Mouse (Mus musculus): ENCODE results near the gene Esf1. TPM values are rescaled to one million over a fixed set of nuclear protein-coding genes. Genes with fewer than 3 reads are reported as not detected.
"Not testable (repeated sequence)": the region's sequence is repeated elsewhere in the genome, so short reads cannot be mapped to it uniquely, and the experiment has no call there.

Gene Esf1
- polyA plus RNA-seq, 1 experiment = 10.4 TPM

DNA sequence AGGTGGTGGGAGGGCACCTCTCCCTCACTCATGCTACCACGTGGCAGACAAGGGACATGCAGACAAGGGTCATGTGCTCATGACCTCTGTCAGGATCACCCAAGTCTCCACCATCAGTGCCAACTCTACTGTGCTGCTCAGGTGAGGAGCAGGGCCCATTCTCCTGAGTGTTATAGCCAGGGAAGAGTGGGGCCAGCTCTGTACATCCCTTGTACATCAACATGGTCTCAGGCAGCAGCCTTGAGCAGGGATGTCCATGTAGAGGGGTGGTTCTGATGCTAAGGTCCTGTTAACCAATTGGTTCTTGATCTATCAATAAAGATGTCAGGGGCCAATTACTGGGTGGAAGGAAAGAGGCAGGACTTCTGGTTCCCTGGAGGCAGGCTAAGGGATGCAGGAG lies 61.4 kb downstream of the Esf1 start:
- Histone ChIP-seq H3K4me3 (ENCODE audit: insufficient read depth, low read depth, low read length) (no peak overlapping the region), H3K4me1 (ENCODE audit: control insufficient read depth, insufficient read depth, insufficient read length, low read length) (no peaks in the 10 kb centered on the region), H3K27ac (replicated peaks; ENCODE audit: low read depth, low read length) (no peak overlapping the region)

DNA sequence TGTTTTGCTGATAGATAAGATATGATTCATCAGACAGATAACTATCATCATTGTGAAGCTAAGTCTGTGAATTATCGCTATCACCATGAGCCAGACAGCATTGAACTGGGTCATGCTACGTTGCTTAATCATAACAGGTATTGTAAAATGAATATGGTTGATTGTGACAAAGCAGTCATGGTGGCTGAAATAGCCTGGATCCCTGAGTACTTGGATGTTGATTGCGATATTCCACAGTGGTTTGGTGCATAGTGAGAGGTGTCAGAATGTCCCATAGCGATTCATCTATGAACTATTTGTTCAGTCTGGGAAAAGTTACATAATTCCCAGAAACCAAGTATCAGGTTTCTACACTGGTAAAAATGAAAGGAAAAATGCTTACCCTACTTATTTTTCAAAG lies 62.7 kb downstream of the Esf1 start:
- no peak overlapping the region for H3K27ac ChIP-seq (replicated peaks; ENCODE audit: low read depth, low read length)
- no peaks in the 10 kb centered on the region for H3K4me1 ChIP-seq (ENCODE audit: control insufficient read depth, insufficient read depth, insufficient read length, low read length)
- no peak overlapping the region for H3K4me3 ChIP-seq (ENCODE audit: insufficient read depth, low read depth, low read length)

DNA sequence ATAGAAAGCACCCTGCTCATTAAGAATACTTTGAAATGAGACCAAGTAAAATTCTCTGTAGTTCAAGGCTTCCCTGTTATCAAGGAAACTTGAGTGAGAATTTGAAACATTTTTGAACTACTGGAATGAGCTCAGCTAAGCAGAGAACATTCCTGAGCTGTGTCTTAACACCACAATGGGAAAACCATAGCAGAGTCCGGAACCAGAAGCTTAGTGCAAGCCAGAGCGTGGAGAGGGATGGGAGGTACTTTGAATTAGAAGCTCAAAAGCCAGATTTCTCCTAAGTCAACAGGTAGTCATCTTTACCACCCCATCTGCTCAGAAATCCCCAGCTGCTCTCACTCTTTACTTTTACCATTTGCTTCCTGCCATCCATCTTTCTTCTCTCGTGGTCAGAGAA lies 65.4 kb downstream of the Esf1 start:
- no peak overlapping the region for H3K27ac ChIP-seq (replicated peaks; ENCODE audit: low read depth, low read length)
- H3K4me3 ChIP-seq (ENCODE audit: insufficient read depth, low read depth, low read length) = no peak overlapping the region
- H3K4me1 ChIP-seq (ENCODE audit: control insufficient read depth, insufficient read depth, insufficient read length, low read length) = no peaks in the 10 kb centered on the region

DNA sequence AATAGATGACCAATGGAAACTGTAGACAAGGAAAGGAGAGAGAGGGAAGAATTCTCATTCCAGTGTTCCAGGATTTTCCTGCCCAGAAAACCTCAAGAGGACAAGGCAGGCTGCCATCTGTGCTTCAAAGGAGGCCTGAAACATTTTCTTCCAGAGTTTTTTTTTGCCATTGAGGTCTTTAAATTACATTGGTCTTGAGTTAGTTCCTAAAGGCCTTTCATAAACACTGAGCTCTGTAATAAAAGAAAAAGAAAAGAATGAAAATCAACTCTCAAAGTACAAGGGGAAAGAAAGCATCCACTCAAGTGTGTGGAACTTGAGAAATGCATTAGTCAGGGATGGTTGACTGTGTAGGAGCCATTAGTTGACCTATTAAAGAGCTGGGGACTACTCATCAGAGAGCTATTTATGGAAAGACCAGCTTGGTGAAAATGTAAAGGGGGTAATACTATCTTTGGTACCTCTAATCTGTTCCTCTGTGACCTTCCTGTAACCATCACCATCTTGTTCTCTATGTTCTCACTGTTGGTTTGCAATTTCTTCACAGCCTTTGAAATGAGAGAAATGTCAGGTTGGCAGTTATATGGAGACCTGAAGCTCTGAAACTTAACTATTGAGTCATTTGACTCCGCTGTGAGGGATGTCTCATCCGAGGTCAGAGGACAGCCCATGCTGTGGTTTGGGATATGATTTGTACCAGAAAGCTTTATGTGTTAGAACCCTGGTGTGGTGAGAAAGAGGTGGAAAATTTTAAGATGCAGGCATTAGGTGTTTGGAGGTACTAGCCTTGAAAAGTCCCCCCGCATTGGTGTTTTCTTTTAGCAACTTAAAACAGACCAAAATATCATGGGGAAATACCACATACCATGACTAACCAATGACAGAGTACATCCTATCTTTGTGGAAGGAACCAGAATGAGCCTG lies 69.6 kb downstream of the Esf1 start:
- Histone ChIP-seq H3K4me3 (ENCODE audit: insufficient read depth, low read depth, low read length) (no peak overlapping the region), H3K4me1 (ENCODE audit: control insufficient read depth, insufficient read depth, insufficient read length, low read length) (no peaks in the 10 kb centered on the region), H3K27ac (replicated peaks; ENCODE audit: low read depth, low read length) (no peak overlapping the region)

DNA sequence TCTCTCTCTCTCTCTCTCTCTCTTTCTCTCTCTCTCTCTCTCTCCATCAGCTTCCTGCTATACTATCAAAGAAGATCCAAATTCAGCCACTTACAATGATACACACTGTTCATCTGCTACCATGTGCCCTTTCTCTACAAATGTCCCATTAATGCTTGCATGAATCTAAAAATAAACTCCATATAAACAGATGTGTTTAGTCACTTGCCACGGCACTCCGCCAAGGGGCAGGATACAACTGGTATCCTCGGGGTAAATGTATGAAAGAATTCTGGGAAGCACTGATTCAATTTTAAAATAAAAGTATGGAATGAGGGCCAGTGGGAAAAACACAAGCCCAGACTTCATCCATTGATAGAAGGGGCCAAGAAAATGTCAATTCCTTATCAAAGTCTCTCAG lies 70.4 kb downstream of the Esf1 start:
- H3K4me1 ChIP-seq (ENCODE audit: control insufficient read depth, insufficient read depth, insufficient read length, low read length) = no peaks in the 10 kb centered on the region
- H3K27ac ChIP-seq (replicated peaks; ENCODE audit: low read depth, low read length) = no peak overlapping the region
- H3K4me3 ChIP-seq (ENCODE audit: insufficient read depth, low read depth, low read length) = no peak overlapping the region

DNA sequence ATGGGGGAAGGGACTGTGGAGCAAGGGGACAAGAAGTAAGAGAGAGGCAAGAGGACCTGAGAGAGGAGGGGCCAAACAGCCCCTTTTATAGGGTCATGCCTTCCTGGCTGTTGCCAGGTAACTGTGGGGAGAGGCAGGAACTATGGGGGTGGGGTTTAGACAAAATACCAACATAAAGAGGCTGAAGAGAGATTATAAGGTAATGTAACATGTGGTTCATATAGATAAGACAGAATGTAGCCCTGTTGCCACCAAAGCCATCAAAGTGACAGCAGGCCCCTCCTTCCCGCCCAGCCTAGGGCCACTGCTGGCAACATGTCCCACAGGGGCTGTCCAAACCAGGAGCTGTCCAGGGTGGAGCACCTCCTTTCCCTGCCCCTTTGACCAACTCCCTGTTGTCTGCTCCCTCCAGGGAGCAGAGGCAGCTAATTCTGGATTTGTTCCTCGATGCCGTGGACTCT lies 73.2 kb downstream of the Esf1 start:
- Histone ChIP-seq H3K4me1 (ENCODE audit: control insufficient read depth, insufficient read depth, insufficient read length, low read length) (no peaks in the 10 kb centered on the region), H3K4me3 (ENCODE audit: insufficient read depth, low read depth, low read length) (no peak overlapping the region), H3K27ac (replicated peaks; ENCODE audit: low read depth, low read length) (no peak overlapping the region)

DNA sequence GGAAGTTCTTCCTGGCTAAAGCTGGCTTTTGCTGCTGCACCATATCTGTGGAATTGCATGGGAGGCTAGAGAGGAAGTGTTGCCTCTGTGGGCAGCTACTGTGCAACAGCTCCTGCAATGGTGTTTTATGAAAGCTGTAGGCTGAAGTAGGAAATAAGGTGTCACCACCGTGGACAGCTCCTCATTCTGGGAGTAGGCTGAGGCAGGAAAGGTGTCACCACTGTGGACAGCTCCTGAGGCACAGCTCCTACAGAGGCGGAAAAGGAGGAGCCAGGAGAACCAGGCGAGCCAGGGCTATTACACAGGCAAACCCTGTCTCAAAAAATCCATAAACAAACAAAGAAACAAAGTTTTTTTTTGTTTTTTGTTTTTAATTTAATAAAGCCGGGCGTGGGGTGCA lies 74.3 kb downstream of the Esf1 start:
- Histone ChIP-seq H3K27ac (replicated peaks; ENCODE audit: low read depth, low read length) (no peak overlapping the region), H3K4me3 (ENCODE audit: insufficient read depth, low read depth, low read length) (no peak overlapping the region), H3K4me1 (ENCODE audit: control insufficient read depth, insufficient read depth, insufficient read length, low read length) (no peaks in the 10 kb centered on the region)

DNA sequence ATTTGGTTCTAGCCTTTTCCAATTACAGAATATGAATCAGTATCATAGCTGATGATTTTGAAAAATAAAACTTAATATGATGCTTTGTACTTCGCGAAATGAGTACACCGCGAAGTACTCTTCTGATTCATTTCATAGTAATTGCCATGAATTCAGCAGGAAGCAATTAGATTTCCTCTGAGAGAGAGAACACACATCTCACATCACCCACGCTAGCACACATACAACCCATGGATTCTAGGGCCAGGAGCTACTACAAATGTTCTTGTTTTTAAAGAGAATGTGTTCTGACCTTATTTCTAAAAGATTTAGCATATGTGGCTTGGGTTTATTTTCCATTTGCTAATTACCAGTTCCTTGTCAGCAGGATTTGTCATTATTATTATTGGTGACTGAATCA lies 76.9 kb downstream of the Esf1 start:
- H3K4me3 ChIP-seq (ENCODE audit: insufficient read depth, low read depth, low read length) = no peak overlapping the region
- no peak overlapping the region for H3K27ac ChIP-seq (replicated peaks; ENCODE audit: low read depth, low read length)
- no peaks in the 10 kb centered on the region for H3K4me1 ChIP-seq (ENCODE audit: control insufficient read depth, insufficient read depth, insufficient read length, low read length)

DNA sequence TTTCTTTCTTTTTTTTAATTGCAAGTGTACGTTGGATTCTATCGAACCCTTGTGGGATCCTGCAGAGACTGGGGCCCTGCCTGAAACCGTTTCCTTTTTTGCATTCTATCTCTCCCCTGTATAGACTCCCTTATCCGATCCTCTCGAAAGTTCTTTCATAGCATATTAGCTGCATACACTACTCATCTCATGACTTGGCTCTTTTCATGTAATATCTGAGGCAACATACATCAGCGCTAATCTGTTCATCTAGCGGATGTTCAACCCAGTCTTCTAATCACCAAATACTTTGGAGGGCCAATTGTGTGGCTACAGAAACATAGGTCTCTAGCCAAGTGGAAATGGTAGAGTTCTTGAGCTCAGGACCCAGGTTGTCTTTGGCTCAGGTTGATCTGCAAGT lies 86.1 kb downstream of the Esf1 start:
- H3K4me3 ChIP-seq (ENCODE audit: insufficient read depth, low read depth, low read length) = no peak overlapping the region
- no peak overlapping the region for H3K27ac ChIP-seq (replicated peaks; ENCODE audit: low read depth, low read length)
- no peaks in the 10 kb centered on the region for H3K4me1 ChIP-seq (ENCODE audit: control insufficient read depth, insufficient read depth, insufficient read length, low read length)

DNA sequence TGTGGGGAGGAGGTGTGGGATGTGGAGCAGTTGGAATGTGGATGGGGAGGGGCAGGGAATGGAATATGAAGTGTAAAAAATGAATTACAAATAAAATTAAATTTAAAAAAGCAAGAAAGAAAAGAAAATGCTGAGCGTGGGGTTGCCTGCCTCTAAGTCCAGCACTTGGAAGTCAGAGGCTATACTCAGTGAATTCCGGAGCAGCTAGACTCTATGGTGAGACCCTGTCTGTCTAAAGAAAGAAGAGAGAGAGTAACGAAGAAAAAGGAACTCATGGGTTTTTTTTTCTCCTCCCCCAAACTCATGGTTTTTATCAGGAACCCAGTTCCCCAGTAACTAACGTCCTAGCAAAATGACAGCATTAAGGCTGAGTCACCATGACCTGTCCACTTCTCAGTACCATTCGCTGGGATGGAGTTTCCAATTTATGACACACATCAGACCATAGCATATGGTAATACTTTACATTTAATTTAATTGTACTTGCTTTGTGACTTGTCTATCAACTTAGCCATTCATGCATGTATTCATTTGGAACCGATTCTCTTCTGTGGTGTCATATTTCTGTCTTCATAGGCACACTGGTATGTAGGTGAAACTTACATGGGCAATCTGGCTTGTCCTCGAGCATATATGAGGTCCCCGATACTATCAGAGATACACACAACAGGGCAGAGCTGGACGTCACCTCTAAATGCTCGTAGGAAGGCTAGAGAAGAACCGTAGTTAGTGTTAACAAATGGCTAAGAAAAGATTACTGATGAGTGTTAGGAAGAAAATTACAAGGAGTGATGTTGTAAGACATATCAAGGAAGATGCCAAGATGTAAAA lies 89.4 kb downstream of the Esf1 start:
- no peak overlapping the region for H3K27ac ChIP-seq (replicated peaks; ENCODE audit: low read depth, low read length)
- H3K4me1 ChIP-seq (ENCODE audit: control insufficient read depth, insufficient read depth, insufficient read length, low read length) = no peaks in the 10 kb centered on the region
- H3K4me3 ChIP-seq (ENCODE audit: insufficient read depth, low read depth, low read length) = no peak overlapping the region

DNA sequence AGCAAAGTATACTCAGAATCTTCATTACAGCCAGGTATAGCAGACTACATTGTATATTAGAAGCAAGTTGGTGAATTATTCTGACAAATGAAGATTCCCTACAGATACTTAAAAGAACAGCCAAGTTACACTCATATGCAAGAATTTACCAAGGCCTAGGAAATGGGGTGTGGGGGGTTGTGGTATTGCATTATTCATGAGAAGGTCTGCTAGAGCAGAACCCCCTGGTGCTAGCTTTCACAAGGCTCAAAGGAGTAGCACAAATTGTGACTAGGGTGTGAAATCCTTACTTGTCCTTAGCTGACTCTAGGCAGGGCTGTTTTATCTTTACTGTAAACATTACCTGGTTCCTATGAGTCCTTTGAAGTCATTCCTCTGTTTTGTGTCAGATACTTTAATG lies 91.1 kb downstream of the Esf1 start:
- H3K27ac ChIP-seq (replicated peaks; ENCODE audit: low read depth, low read length); H3K4me1 ChIP-seq (ENCODE audit: control insufficient read depth, insufficient read depth, insufficient read length, low read length); H3K4me3 ChIP-seq (ENCODE audit: insufficient read depth, low read depth, low read length): not testable (repeated sequence)

DNA sequence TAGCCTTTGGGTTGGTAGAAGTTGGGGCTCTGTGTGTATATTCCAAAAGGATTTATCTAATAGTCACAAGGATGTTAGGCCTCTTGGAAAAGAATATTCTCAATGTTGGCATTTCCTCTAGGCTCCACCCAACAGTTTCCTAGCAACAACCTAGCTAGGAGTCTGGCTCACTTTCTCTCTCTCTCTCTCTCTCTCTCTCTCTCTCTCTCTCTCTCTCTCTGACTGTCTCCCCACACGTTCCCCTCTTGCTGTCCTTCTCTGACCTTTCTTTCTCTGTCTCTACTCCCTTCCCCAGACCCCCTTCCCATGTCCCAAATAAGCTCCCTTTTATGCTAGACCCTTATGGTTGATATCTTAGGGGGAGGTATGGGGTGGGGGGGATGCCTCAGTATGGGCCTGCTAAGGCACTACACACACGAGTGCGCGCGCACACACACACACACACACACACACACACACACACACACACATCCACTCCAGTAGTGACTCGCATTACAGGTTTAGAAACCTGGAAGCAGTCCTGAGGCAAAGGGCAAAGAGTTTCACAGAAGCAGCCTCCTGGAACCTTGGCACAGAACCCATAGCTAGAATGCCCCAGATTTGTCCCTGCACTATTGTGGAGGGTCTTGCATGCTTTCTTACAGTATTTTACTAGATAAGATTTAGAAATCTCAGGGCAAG lies 91.6 kb downstream of the Esf1 start:
- H3K27ac ChIP-seq (replicated peaks; ENCODE audit: low read depth, low read length) = no peak overlapping the region
- H3K4me3 ChIP-seq (ENCODE audit: insufficient read depth, low read depth, low read length) = no peak overlapping the region
- no peaks in the 10 kb centered on the region for H3K4me1 ChIP-seq (ENCODE audit: control insufficient read depth, insufficient read depth, insufficient read length, low read length)

DNA sequence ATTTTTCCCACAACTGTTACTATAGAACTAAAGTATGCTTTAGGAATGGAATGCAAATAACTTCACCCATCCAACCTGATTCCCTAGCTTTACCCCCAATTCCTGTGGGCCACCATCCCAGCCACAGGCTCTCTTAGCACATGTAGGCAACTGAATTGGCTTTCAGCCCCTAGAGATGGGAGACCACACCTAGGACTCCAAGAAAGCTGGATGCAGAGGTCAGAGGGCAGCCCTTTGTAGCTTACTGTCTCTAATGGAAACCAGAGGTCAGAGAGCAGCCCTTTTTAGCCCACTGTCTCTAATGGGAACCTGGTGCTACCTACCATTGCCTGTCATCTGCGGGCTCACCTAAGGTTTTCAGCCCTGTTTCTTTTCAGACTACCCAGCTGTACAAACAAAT lies 92.9 kb downstream of the Esf1 start:
- H3K4me3 ChIP-seq (ENCODE audit: insufficient read depth, low read depth, low read length) = no peak overlapping the region
- H3K27ac ChIP-seq (replicated peaks; ENCODE audit: low read depth, low read length) = no peak overlapping the region
- no peaks in the 10 kb centered on the region for H3K4me1 ChIP-seq (ENCODE audit: control insufficient read depth, insufficient read depth, insufficient read length, low read length)

DNA sequence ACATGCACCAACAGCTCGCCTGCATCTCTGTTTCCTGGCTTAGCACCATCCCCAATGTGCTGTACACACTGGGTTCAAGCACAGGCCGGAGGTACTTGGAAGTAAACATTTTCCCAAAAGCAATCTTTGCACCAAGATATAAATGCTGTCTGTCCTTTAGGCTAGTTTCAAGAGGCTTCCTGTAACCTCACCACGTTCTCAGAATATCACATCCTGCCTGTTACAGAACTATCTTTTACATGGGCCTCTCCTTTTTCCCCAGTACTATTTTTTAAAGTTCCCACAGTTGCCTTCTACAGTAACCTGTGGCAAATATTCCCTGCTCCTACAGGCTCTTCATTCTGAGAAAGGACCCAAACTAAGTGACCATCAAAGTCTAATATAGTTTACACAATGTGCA lies 95.2 kb downstream of the Esf1 start:
- no peak overlapping the region for H3K27ac ChIP-seq (replicated peaks; ENCODE audit: low read depth, low read length)
- H3K4me1 ChIP-seq (ENCODE audit: control insufficient read depth, insufficient read depth, insufficient read length, low read length) = no peaks in the 10 kb centered on the region
- H3K4me3 ChIP-seq (ENCODE audit: insufficient read depth, low read depth, low read length) = no peak overlapping the region
